In the genomic region with DNA sequence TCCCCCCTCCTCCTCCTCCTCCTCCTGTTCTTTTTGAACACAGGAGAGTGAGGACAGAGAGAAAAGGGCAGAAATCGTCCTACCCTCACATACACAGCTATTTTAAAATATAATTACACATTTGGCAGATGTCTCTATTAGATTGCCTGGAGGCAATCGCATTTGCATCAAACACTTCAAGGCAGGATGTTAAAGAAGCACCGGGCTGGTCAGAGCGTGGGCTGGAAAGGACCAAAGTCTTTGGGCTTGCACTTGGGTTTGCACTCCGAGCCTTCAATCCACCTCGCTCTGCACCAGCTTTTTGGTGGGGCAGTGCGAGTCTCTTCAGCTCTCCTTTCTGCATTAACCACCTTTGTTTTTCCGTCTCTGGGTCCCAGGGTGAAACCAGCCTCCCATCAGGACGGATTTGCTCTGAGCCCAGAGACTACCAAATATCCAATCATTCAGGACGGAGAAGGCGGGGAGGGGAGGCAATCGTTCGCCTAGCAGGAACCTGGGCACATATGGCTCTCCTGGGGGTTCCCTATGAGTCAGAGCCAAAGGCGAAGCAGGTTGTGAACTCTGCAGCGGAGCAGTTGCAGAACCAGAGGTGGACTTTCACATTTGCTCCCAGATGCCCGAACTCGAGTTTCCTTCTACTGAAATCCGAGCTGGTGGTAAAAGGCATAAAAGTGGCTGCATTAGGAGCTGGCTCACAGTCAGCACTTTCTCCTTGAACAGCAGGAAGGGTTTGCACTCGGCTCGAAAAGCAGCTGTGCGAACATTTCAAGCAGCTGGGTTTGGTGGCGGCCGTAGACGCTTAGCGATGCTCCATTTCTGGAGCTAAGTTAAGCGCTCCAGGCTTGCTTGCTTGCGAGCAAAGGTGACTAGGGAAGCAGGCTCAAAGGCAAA, we compare ENCODE assay signal across 8 mouse cellular contexts. TPM values are rescaled to one million over a fixed set of nuclear protein-coding genes. Genes with fewer than 3 reads are reported as not detected.
DNase-seq lines count a peak whose midpoint lies in the region; ATAC-seq and TF ChIP-seq lines count a peak whose summit lies in the region.

No protein-coding gene starts in this region.

- H3K4me3 ChIP-seq in cerebellum, adult 2 months (replicated peaks; ENCODE audit: insufficient read depth, low read depth, low read length) = peak overlapping the region; percentile 30
- H3K4me3 ChIP-seq in forebrain, embryonic 14.5 days (ENCODE audit: low read depth, low read length) = peak overlapping the region; percentile 26
- H3K4me3 ChIP-seq in hindbrain, embryonic 12.5 days = peak overlapping the region; percentile 31
- peak overlapping the region; percentile 56 for H3K4me3 ChIP-seq in midbrain, embryonic 10.5 days
- peak overlapping the region; percentile 35 for H3K4me3 ChIP-seq in stomach, embryonic 16.5 days (replicated peaks; ENCODE audit: low read length)

- H3K36me3 ChIP-seq in forebrain, embryonic 14.5 days (ENCODE audit: control insufficient read depth, insufficient read depth, low read length) = no peaks in the 10 kb centered on the region
- no peaks in the 10 kb centered on the region for H3K36me3 ChIP-seq in hindbrain, embryonic 12.5 days
- H3K36me3 ChIP-seq in midbrain, embryonic 10.5 days = no peaks in the 10 kb centered on the region
- H3K36me3 ChIP-seq in stomach, embryonic 16.5 days (ENCODE audit: control insufficient read depth, insufficient read depth, low read length) = no peaks in the 10 kb centered on the region

- TF ChIP-seq POLR2A in cerebellum, adult 2 months (IDR thresholded peaks at IDR 0.05; ENCODE audit: borderline replicate concordance, insufficient read depth, low read length) = no peak

- peaks cover 7% of the 10 kb centered on the region; the same call in 1 of the 2 replicates for H3K4me1 ChIP-seq in cerebellum, adult 2 months (ENCODE audit: control insufficient read depth, insufficient read depth, low read length)
- H3K4me1 ChIP-seq in forebrain, embryonic 14.5 days (ENCODE audit: control insufficient read depth, insufficient read depth, low read length) = 0 out of 2 replicates have a peak, but pooled peaks cover 6% of the 10 kb centered on the region
- H3K4me1 ChIP-seq in hindbrain, embryonic 12.5 days = peaks cover 23% of the 10 kb centered on the region
- H3K4me1 ChIP-seq in midbrain, embryonic 10.5 days = peaks cover 31% of the 10 kb centered on the region
- H3K4me1 ChIP-seq in stomach, embryonic 16.5 days (ENCODE audit: control insufficient read depth, insufficient read depth, low read length) = peaks cover 12% of the 10 kb centered on the region

- H3K9me3 ChIP-seq in forebrain, embryonic 14.5 days (replicated peaks; ENCODE audit: control insufficient read depth, low read length) = peaks cover 4% of the 10 kb centered on the region; the same call in 1 of the 2 replicates
- no peaks in the 10 kb centered on the region for H3K9me3 ChIP-seq in hindbrain, embryonic 12.5 days (replicated peaks)
- peaks cover 6% of the 10 kb centered on the region; the same call in 1 of the 2 replicates for H3K9me3 ChIP-seq in midbrain, embryonic 10.5 days (replicated peaks)
- H3K9me3 ChIP-seq in stomach, embryonic 16.5 days (replicated peaks; ENCODE audit: control insufficient read depth, low read length) = no peaks in the 10 kb centered on the region; the same call in 1 of the 2 replicates

- H3K9ac ChIP-seq in forebrain, embryonic 14.5 days (ENCODE audit: low read length) = peak overlapping the region; percentile 29; the same call in 1 of the 2 replicates
- 0 out of 2 replicates have a peak overlapping the region, but pooled peaks have one; percentile 1 for H3K9ac ChIP-seq in hindbrain, embryonic 12.5 days
- peak overlapping the region; percentile 43 for H3K9ac ChIP-seq in stomach, embryonic 16.5 days (ENCODE audit: low read length)

- TF ChIP-seq CTCF in cerebellum, adult 2 months (IDR thresholded peaks at IDR 0.05; ENCODE audit: borderline replicate concordance, insufficient read depth, low read depth, low read length) = no peak

- peak; percentile 32; the same call in 1 of the 2 replicates for ATAC-seq in forebrain, embryonic 14.5 days
- no peak; the same call in 1 of the 2 replicates for ATAC-seq in hindbrain, embryonic 12.5 days (ENCODE audit: low FRiP score)
- peak; percentile 48; the same call in 1 of the 2 replicates for ATAC-seq in stomach, embryonic 16.5 days (ENCODE audit: insufficient read depth, low FRiP score)

- no peaks in the 10 kb centered on the region; the same call in 1 of the 2 replicates for H3K27me3 ChIP-seq in cerebellum, adult 2 months (ENCODE audit: control insufficient read depth, insufficient read depth, low read length)
- H3K27me3 ChIP-seq in forebrain, embryonic 14.5 days (replicated peaks; ENCODE audit: control insufficient read depth, insufficient read depth, low read length) = peaks cover 11% of the 10 kb centered on the region
- H3K27me3 ChIP-seq in hindbrain, embryonic 12.5 days = peaks cover 14% of the 10 kb centered on the region
- peaks cover 45% of the 10 kb centered on the region for H3K27me3 ChIP-seq in midbrain, embryonic 10.5 days (ENCODE audit: low read depth, poor library complexity, severe bottlenecking)
- no peaks in the 10 kb centered on the region for H3K27me3 ChIP-seq in stomach, embryonic 16.5 days (ENCODE audit: control insufficient read depth, insufficient read depth, low read length)

- no peak overlapping the region for H3K27ac ChIP-seq in cerebellum, adult 2 months (ENCODE audit: insufficient read depth, low read length)
- no peak overlapping the region for H3K27ac ChIP-seq in forebrain, embryonic 14.5 days (ENCODE audit: low read depth, low read length)
- H3K27ac ChIP-seq in hindbrain, embryonic 12.5 days = no peak overlapping the region
- peak overlapping the region; percentile 68 for H3K27ac ChIP-seq in midbrain, embryonic 10.5 days (replicated peaks)
- H3K27ac ChIP-seq in stomach, embryonic 16.5 days (ENCODE audit: low read length) = peak overlapping the region; percentile 40

- DNase-seq in cerebellum, adult 2 months = no peak
- DNase-seq in cerebellum, postnatal 36 days = no peak
- DNase-seq in adrenal gland, adult 2 months = peak; percentile 40
- peak; percentile 70 for DNase-seq in forebrain, embryonic 14.5 days (ENCODE audit: low spot score)
- peak; percentile 12 to 17 for DNase-seq in left cerebral cortex, adult 8-10 months (ENCODE audit: low spot score in 2 of 2)
- peak; percentile 56 for DNase-seq in midbrain, embryonic 10.5 days (ENCODE audit: low spot score)

- 2% methylated on average over 27 of the region's 27 CpGs for WGBS in cerebellum, adult 2 months
- under 1% methylated on average over 27 of the region's 27 CpGs for WGBS in forebrain, embryonic 14.5 days
- under 1% methylated on average over 27 of the region's 27 CpGs for WGBS in hindbrain, embryonic 12.5 days
- WGBS in midbrain, embryonic 10.5 days = under 1% methylated on average over 27 of the region's 27 CpGs
- WGBS in stomach, embryonic 16.5 days = 2% methylated on average over 27 of the region's 27 CpGs

- peak overlapping the region; percentile 60 for H3K4me2 ChIP-seq in forebrain, embryonic 14.5 days (ENCODE audit: low read length)
- peak overlapping the region; percentile 66 for H3K4me2 ChIP-seq in hindbrain, embryonic 12.5 days (replicated peaks)
- peak overlapping the region; percentile 56 for H3K4me2 ChIP-seq in stomach, embryonic 16.5 days (ENCODE audit: low read depth, low read length)

RNA-seq across cellular contexts. Expression of a gene that starts 58.1 kb away (rescaled TPM):
- 9.5 and 13.6 TPM in 2 replicates for polyA plus RNA-seq in cerebellum, adult 2 months (2012; rRNA removed)
- 10 to 100 TPM; 21.4 to 29.3 TPM for total RNA-seq in adrenal gland, adult 2 months (2021)
- 14.6 and 19.2 TPM in 2 replicates for polyA plus RNA-seq in adrenal gland, adult 2 months (2012; rRNA removed)
- polyA plus RNA-seq in forebrain, embryonic 14.5 days (2014; fragmentation: Nextera tagmentation; extraction: Ambion mirVana) = 5.1 and 6.1 TPM in 2 replicates
- 6.0 and 7.8 TPM in 2 replicates for polyA plus RNA-seq in hindbrain, embryonic 12.5 days (2016; fragmentation: Nextera tagmentation; extraction: Ambion mirVana)
- total RNA-seq in left cerebral cortex, adult 8-10 months (2022) = 1 to 10 TPM; 7.6 to 8.4 (median 8.1) TPM
- 5.4 and 6.2 TPM in 2 replicates for polyA plus RNA-seq in midbrain, embryonic 10.5 days (2016; fragmentation: Nextera tagmentation; extraction: Ambion mirVana)
- polyA plus RNA-seq in stomach, embryonic 16.5 days (2015; fragmentation: Nextera tagmentation; extraction: Ambion mirVana) = 74.0 and 88.1 TPM in 2 replicates

Comparison
In these comparisons a context has a peak if more than half of its experiments do, and no peak if none do; other contexts are left out.
1. DNase-seq: peak in adrenal gland, adult 2 months (single experiment), forebrain, embryonic 14.5 days (single experiment), left cerebral cortex, adult 8-10 months (2 of 2) and midbrain, embryonic 10.5 days (single experiment); none in cerebellum, adult 2 months (0 of 2) and cerebellum, postnatal 36 days (0 of 2).
2. H3K27ac ChIP-seq: peak in midbrain, embryonic 10.5 days (single experiment) and stomach, embryonic 16.5 days (single experiment); none in cerebellum, adult 2 months (single experiment), forebrain, embryonic 14.5 days (single experiment) and hindbrain, embryonic 12.5 days (single experiment).
3. Peak in every context shown above with its lines, with median percentiles within 50 percentile points of each other: H3K4me3 ChIP-seq, H3K4me2 ChIP-seq and H3K9ac ChIP-seq.